Mouse (Mus musculus) heart, embryonic 10.5 days (tissue): ENCODE measurements around the gene 5730455P16Rik. TPM values are rescaled to one million over a fixed set of nuclear protein-coding genes. Genes with fewer than 3 reads are reported as not detected.
A peak's percentile ranks its signal among the peaks of the same experiment; 100 is the strongest.
"Not testable (repeated sequence)": the region's sequence is repeated elsewhere in the genome, so short reads cannot be mapped to it uniquely, and the experiment has no call there.

Experiments used
- DNase-seq: peaks from one replicate; pipeline ENCODE4 v3.0.0-alpha.2; 2017; ENCODE audit warnings: low spot score
- H3K27ac ChIP-seq: fragments of 300-500 bp; sonication (generic); 2 replicates; pipeline ENCODE4 v1.5.1; 2016; ENCODE audit warnings: mild to moderate bottlenecking
- H3K27me3 ChIP-seq: fragments of 300-500 bp; sonication (generic); 2 replicates; pipeline ENCODE4 v1.6.1; 2016; ENCODE audit warnings: mild to moderate bottlenecking; ENCODE audit not compliant: poor library complexity, insufficient read depth, severe bottlenecking
- H3K36me3 ChIP-seq: fragments of 300-500 bp; sonication (generic); 2 replicates; pipeline ENCODE4 v1.6.1; 2016; ENCODE audit warnings: mild to moderate bottlenecking, moderate library complexity
- H3K4me1 ChIP-seq: fragments of 300-500 bp; sonication (generic); 2 replicates; pipeline ENCODE4 v1.6.1; 2016; ENCODE audit warnings: mild to moderate bottlenecking
- H3K4me3 ChIP-seq: fragments of 300-500 bp; sonication (generic); 2 replicates; pipeline ENCODE4 v1.5.1; 2016; ENCODE audit warnings: mild to moderate bottlenecking, moderate library complexity
- H3K9me3 ChIP-seq: fragments of 300-500 bp; sonication (generic); 2 replicates; pipeline ENCODE4 v1.6.1; 2016; ENCODE audit warnings: mild to moderate bottlenecking, moderate library complexity
- WGBS: fragments of 180-500 bp; shearing (Covaris S2); methylation state at CpG from one replicate; pipeline ENCODE4 v1.1.7; 2016; 5-methylcytosine and 5-hydroxymethylcytosine counted together
- polyA plus RNA-seq: library from polyadenylated mRNA; unstranded; fragments of >200 nt; fragmentation: Nextera tagmentation; extraction: Ambion mirVana; gene quantifications from 2 replicates; pipeline ENCODE4 v1.2.1, GENCODE M21; 2016

5730455P16Rik gene
- 15.0 and 17.2 TPM in 2 replicates for polyA plus RNA-seq

DNA sequence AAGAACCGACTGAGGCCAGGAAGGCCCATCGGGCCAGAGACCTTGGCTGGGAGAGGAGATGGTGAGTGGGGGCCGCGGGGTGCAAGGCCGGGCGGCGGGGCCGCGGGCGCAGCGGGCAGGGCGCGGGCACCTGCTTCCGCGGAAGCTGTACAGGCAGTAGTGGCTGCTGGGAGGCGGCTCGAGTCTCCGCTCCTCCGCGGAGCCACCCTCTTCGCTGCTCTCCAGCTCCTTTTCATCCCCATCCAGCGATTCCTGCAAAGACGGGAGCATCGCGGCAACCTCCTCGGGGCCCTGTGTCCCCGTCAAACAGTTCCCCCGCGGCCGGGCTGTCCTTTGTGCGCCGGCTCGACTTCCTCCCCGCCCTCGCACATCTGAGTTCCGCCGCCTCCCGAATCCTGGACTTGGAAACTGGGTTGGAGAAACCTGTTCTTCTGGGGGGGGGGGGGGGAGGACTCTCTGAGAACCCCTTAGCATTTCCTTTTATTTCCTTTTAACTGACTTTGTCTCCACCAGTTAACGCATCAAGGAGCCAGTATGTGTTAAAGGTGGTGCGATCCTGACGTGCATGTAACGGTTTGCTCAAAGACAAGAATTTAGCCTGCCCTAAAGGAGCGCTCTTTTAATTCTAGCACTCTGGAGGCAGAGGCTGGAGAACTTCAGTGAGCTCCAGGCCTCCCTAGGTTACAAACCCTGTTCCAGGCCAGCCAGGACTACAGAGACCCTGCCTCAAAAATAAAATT, at the start of gene 5730455P16Rik:
Gene 5730455P16Rik, minus strand, starts transcription at position 323 of the 740 bp plus-strand sequence.
- H3K9me3 ChIP-seq, result no peaks in the 10 kb centered on the region
- H3K4me3 ChIP-seq, result peak within 1 kb of the TSS; percentile 91
- no peaks in the 10 kb centered on the region for H3K27me3 ChIP-seq
- peaks cover 6% of the 10 kb centered on the region; the same call in 1 of the 2 replicates for H3K4me1 ChIP-seq
- 4% methylated on average over 42 of the region's 43 CpGs for WGBS
- H3K36me3 ChIP-seq, result peaks cover 26% of the 10 kb centered on the region
- peak; percentile 89 for DNase-seq
- H3K27ac ChIP-seq, result peak within 1 kb of the TSS; percentile 95

DNA sequence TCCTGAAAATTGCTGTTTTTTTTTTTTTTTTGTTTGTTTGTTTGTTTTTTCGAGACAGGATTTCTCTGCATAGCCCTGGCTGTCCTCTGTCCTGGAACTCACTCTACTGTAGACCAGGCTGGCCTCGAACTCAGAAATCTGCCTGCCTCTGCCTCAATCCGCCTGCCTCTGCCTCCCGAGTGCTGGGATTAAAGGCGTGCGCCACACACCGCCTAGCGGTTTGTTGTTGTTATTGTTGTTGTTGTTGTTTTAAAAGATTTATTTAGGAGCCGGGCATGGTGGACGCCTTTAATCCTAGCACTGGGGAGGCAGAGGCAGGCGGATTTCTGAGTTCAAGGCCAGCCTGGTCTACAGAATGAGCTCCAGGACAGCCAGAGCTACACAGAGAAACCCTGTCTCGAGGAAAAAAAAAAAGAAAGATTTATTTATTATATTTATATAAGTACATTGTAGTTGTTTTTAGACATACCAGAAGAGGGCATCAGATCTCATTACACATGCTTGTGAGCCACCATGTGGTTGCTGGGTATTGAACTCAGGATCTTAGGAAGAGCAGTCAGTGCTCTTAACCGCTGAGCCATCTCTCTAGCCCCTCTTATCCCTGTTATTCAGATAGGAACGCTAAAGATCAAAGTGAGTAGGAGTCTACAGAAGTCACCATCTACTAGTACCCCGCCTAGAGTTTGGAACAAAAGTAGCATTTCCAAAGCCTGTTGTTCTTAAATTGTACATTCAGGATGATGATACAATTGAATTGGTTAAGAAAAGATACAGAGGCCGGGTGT, 48.4 kb upstream of the 5730455P16Rik start:
- not testable (repeated sequence) for DNase-seq, H3K4me3 ChIP-seq, H3K36me3 ChIP-seq, H3K4me1 ChIP-seq, H3K9me3 ChIP-seq, H3K27me3 ChIP-seq, H3K27ac ChIP-seq
- WGBS, result 76% methylated on average over 16 of the region's 16 CpGs

DNA sequence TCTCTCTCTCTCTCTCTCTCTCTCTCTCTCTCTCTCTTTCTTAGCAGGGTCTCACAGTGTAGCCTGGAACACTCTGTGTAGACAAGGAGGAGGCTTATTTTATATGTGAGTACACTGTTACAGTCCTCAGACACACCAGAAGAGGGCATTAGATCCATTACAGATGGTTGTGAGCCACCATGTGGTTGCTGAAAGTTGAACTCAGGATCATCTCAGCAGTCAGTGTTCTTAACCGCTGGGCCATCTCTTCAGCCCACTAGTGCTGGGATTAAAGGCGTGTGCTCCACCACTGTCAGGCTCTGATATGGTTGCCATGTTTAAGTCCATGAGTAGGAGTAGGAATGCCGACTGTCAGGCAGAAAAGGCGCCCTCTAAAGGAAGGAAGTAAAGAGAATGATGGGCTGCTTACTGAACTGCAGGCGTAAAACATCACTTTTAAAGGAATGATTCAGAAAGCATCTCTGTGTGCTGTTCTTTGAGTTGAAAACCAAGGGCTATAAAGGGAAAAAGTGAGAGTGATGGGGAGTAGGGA, 47.5 kb upstream of the 5730455P16Rik start:
- WGBS, result 56% methylated on average over 5 of the region's 5 CpGs
- H3K4me1 ChIP-seq, result peaks cover 5% of the 10 kb centered on the region
- no peak overlapping the region for H3K4me3 ChIP-seq
- H3K27me3 ChIP-seq, result no peaks in the 10 kb centered on the region
- H3K9me3 ChIP-seq, result no peaks in the 10 kb centered on the region
- no peak for DNase-seq
- no peak overlapping the region for H3K27ac ChIP-seq
- no peaks in the 10 kb centered on the region for H3K36me3 ChIP-seq

DNA sequence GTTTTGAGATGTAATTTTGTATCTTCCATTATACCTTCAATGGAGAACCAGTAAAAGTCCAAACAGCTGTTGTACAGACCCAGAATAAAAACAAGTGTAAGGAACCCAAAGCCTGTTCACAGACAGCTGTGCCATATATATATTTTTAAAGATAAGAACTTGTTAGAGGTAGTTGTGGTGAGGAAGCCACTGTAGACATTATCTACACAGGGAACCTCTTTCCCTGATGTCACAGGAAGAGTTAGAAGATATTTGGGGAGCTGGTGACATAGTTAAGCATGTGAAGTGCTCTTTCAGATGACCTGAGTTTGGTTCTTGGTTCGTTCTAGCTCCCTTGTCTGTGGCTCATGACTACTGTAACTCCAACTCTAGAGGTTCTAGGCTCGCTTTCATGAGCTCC, 46.9 kb upstream of the 5730455P16Rik start:
- Histone ChIP-seq H3K4me3 (no peak overlapping the region), H3K36me3 (no peaks in the 10 kb centered on the region), H3K4me1 (peaks cover 1% of the 10 kb centered on the region), H3K9me3 (no peaks in the 10 kb centered on the region), H3K27ac (no peak overlapping the region), H3K27me3 (no peaks in the 10 kb centered on the region)
- no peak for DNase-seq
- WGBS, result 81% methylated on average over 2 of the region's 2 CpGs

DNA sequence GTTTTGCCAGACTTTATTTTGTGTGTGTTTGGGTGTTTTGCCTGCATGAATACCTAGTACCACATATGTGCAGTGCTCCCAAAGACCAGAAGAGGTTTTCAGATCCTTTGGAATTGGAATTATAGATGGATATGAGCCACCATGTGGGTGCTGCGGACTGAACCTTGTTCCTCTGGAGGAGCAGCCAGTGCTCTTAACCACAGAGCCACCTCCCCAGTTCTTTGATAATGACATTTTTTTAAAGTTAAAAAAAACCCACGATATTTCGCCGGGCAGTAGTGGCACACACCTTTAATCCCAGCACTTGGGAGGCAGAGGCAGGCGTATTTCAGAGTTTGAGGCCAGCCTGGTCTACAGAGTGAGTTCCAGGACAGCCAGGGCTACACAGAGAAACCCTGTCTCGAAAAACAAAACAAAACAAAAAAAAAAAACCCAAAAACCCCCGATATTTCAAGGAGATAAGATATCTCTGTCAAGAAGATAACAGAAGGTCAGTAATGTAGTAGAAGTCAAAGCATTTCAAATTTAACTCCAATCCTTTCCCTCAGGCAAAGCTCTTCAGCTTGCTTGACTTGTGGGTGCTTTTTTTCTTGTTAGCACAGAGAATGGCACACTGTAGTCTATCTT, 43.7 kb upstream of the 5730455P16Rik start:
- H3K4me1 ChIP-seq, result no peaks in the 10 kb centered on the region
- peaks cover 8% of the 10 kb centered on the region for H3K36me3 ChIP-seq
- no peak overlapping the region for H3K4me3 ChIP-seq
- H3K27ac ChIP-seq, result no peak overlapping the region
- H3K27me3 ChIP-seq, result no peaks in the 10 kb centered on the region
- peaks cover 3% of the 10 kb centered on the region; the same call in 1 of the 2 replicates for H3K9me3 ChIP-seq
- DNase-seq, result no peak
- 79% methylated on average over 7 of the region's 7 CpGs for WGBS

DNA sequence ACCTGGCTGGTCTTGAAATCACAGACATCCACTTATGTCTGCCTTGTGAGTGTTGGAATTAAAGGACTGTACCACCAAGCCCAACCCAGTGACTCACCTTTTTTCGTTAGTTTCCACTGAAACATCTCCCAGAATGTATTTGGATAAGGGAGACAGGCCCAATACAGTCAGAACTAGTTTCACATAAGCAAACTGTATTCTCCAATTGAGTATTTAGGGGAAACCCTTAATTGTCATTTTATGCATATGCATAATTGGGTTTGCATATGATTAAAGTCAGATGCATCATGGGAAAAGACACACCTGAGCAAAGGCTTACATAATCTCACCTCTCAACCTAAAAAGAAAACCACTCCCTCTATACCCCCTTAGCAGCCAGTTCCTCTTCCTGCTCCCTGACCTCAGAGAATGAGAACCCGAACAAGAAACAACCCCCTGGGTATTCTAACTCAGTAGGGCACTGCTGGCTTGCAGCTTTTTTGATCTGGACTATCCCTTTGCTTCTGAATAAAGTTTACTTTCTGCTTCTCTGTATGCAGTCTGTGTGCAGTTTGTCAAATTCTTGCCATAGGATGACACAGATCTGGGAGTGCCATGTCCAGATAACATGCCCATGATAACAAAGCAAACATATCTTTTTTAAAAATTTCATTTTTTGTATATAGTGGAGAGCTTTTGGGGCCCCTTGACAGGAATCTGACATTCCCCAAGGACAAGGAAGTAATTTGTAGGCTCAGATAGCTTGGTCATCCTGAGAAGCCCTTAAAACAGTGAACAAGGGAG, 42.6 kb upstream of the 5730455P16Rik start:
- no peak overlapping the region for H3K27ac ChIP-seq
- DNase-seq, result no peak

DNA sequence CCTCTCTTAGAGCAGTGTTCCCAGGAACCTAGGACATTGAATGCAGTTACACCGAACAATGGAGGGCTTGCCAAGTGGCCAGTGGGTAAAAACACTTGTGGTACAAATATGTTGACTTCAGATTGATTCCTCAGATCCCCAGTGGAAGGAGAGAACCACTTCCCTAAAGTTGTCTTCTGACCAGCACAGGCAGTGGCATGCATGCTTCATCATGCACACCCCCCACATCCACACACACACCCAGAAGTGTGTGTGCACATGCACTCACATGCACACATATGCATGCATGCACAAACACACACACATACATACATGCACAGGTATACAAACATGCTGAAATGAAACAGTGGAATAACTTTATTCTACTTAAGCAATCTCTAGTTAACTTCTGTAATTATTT, 41.9 kb upstream of the 5730455P16Rik start:
- DNase-seq, result no peak
- H3K4me1 ChIP-seq, result no peaks in the 10 kb centered on the region
- H3K27ac ChIP-seq, result no peak overlapping the region
- no peaks in the 10 kb centered on the region for H3K27me3 ChIP-seq
- WGBS, result 91% methylated on average over 1 of the region's 1 CpGs
- no peak overlapping the region for H3K4me3 ChIP-seq
- peaks cover 19% of the 10 kb centered on the region for H3K36me3 ChIP-seq
- H3K9me3 ChIP-seq, result peaks cover 3% of the 10 kb centered on the region; the same call in 1 of the 2 replicates

More for the DNA sequence above, 42.6 kb upstream of the 5730455P16Rik start:
- 61% methylated on average over 2 of the region's 2 CpGs for WGBS
- H3K4me3 ChIP-seq, result no peak overlapping the region
- peaks cover 3% of the 10 kb centered on the region; the same call in 1 of the 2 replicates for H3K9me3 ChIP-seq
- peaks cover 13% of the 10 kb centered on the region for H3K36me3 ChIP-seq
- H3K4me1 ChIP-seq, result no peaks in the 10 kb centered on the region
- H3K27me3 ChIP-seq, result no peaks in the 10 kb centered on the region

DNA sequence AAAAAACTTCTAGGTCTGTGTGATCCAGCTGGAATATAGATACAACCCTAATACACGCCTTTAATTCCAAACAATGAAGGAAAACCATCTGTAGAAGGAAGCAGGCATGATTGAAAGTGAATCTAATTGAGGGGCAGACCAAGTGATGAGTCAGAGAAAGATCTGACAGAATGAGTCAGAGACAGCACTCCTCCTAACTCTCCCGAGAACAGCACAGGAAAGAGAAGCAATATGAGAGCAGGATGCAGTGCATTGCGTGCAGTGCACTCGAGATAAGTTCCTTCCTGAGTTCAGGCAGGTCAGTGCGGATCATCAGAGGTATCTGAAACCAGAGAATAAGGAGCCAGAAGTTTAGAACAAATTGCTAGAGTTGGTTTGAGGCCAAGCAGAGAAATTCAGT, 39.3 kb upstream of the 5730455P16Rik start:
- H3K27me3 ChIP-seq, result no peaks in the 10 kb centered on the region
- peaks cover 27% of the 10 kb centered on the region for H3K36me3 ChIP-seq
- WGBS, result 81% methylated on average over 5 of the region's 5 CpGs
- peaks cover 3% of the 10 kb centered on the region; the same call in 1 of the 2 replicates for H3K9me3 ChIP-seq
- H3K27ac ChIP-seq, result no peak overlapping the region
- DNase-seq, result no peak
- no peak overlapping the region for H3K4me3 ChIP-seq
- no peaks in the 10 kb centered on the region for H3K4me1 ChIP-seq

GRCm38 (mm10) chr11:80410377-80410776, 32.5 kb upstream of the 5730455P16Rik start:
- Histone ChIP-seq H3K4me3 (no peak overlapping the region), H3K9me3 (no peaks in the 10 kb centered on the region), H3K27me3 (no peaks in the 10 kb centered on the region), H3K4me1 (no peaks in the 10 kb centered on the region), H3K36me3 (peaks cover 66% of the 10 kb centered on the region), H3K27ac (no peak overlapping the region)
- DNase-seq, result no peak
- 89% methylated on average over 2 of the region's 2 CpGs for WGBS

DNA sequence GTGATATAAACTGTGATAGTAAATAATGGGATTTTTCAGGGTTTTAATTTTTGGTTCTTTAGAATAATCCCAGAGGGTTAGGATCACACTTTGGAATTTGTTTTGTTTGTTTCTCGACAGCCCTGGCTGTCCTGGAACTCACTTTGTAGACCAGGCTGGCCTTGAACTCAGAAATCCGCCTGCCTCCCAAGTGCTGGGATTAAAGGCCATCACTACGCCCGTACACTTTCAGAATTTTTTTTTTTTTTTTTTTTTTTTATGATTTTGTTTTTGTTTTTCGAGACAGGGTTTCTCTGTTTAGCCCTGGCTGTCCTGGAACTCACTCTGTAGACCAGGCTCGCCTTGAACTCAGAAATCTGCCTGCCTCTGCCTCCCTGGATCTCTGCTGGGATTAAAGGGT, 30.0 kb upstream of the 5730455P16Rik start:
- H3K36me3 ChIP-seq, result peaks cover 77% of the 10 kb centered on the region
- not testable (repeated sequence) for H3K4me1 ChIP-seq

GRCm38 (mm10) chr11:80396617-80397016, 18.8 kb upstream of the 5730455P16Rik start:
- WGBS, result 93% methylated on average over 4 of the region's 4 CpGs
- Histone ChIP-seq H3K4me3 (no peak overlapping the region), H3K4me1 (no peaks in the 10 kb centered on the region), H3K9me3 (no peaks in the 10 kb centered on the region), H3K27me3 (no peaks in the 10 kb centered on the region), H3K27ac (no peak overlapping the region), H3K36me3 (peaks cover 99% of the 10 kb centered on the region)
- no peak for DNase-seq

More for the DNA sequence above, 30.0 kb upstream of the 5730455P16Rik start:
- not testable (repeated sequence) for H3K9me3 ChIP-seq, H3K4me3 ChIP-seq, DNase-seq, H3K27ac ChIP-seq, H3K27me3 ChIP-seq
- WGBS, result 94% methylated on average over 6 of the region's 6 CpGs

DNA sequence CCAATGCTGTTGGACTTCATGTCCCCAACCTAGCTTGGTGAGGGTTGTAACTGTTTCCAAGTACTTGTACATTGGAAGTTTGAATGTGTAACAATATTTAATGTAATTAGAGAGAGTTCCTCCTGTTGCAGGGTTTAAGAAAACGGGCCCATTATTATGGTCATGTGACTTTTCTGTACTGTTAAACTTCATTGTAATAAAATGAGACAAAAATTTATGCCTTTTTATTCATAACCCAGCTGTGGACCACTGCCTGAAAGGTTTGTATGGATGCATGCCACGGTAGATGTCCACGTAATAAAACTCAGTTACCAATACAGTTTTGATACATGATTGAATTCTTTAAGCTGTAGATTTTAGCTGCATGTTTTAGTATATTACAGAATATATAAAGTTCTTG, 18.1 kb upstream of the 5730455P16Rik start:
- WGBS, result 93% methylated on average over 3 of the region's 3 CpGs
- no peak overlapping the region for H3K4me3 ChIP-seq

More for the DNA sequence above, 18.1 kb upstream of the 5730455P16Rik start:
- no peaks in the 10 kb centered on the region for H3K4me1 ChIP-seq
- H3K9me3 ChIP-seq, result no peaks in the 10 kb centered on the region
- no peaks in the 10 kb centered on the region for H3K27me3 ChIP-seq
- H3K36me3 ChIP-seq, result peaks cover 99% of the 10 kb centered on the region
- no peak overlapping the region for H3K27ac ChIP-seq
- no peak for DNase-seq
